Mouse (Mus musculus): ENCODE measurements at regions not wholly inside any gene's neighbourhood (a gene's known extent, or its start where the extent isn't known, plus 50 kb on each side); places are given as distances from the start of the nearest gene placed in this dataset.

DNA sequence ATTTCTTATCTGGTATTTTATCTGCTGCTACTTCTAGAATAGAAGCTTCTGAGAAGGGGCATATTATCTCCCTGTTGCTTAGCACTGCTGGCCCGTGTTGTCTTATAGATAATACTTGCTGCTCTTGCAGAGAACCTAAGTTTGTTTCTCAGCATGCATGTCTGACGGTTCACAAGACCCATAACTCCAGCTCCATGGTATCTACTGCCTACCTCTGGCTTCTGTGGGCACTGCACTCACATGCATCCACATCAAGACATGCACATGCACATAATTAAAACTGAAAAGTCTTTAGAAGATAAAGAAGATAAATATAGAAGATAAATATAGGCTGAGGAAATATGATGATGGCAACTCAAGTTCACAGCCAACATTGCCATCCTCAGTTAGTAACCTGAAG is 667.8 kb upstream of the Tmem132c start:
- DNase-seq (ENCODE audit: low spot score): no peak

DNA sequence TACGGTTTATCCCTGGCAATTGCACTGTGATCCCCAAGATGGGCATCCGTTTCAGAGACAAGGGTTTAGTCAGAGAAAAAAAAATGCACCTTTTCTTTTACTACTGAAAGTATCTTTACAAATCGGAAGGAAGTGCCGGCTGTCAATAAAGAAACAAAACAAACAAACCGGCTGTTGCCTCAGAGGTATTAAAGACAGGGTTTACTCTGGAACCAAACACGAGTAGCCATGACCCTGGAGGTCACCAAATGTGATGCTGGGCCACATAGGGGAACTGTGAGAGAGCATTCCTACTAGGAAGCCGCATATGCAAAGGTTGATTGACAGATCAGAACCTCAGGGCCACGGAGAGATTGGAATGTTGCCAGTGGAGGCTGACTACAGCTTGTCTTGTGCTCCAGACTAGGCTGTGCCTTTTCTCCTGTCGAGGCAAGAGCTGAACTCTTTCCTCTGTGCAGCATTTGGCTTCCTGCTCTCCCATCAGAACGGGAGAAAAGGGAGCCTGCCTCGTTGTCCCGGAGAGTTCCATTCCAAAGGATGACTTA is 643.8 kb upstream of the Tmem132c start:
- peak; percentile 37 for DNase-seq (ENCODE audit: low spot score)

DNA sequence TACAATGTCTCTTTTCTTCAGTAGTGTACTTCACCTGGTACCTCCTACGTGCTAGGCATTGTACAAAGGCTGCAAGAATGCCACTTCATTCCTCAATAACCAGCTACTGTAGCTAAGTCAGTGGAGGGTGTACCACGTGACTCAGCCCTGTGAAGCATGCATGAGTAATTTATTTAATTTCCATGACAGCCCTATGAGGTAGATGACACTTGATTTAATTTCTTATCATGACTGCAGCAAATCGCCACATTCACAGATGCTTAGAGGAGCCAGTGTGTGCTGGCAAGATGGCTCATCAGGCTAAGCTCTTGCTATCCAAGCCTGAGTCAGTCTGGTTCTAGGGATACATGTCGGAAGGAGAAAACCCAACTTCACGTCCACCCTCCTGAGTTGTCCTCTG is 642.0 kb upstream of the Tmem132c start:
- DNase-seq (ENCODE audit: low spot score): no peak

DNA sequence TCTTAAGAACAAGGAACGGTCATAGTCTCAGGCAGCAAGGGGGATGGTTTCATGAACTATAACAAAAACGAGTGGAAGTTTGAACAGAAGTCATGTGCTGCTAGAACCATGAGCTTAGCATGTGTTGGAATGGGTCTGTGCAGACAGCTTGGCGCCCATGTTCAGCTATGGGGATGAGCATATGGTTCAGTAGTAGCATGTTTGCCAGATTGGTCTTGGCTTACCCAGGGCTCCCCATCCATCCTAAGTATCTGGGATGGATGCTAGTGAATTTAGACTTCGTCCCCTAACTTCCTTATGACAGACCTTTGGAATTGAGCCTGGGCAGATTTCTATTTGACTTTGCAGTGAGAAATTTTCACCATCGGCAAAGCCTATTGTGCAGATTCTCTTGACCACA is 634.9 kb upstream of the Tmem132c start:
- DNase-seq (ENCODE audit: low spot score): no peak

DNA sequence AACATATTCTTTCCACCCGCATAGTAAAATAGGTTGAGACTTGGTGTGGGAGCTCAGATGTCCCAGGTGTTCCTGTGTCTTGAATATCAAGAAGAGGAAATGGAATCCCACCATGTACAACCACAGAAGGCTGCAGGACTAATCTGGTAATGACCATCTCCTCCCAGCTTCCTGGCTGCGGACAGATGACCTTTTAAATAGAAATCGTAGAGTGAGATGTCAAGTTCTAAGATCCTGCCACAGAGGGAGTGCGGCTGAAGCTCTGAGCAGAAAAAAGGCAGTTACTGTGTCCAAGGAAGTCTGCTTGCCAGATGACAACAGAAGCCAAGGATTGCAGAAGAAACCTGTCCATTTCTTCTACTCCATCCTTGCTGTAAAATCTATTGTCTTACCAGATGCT is 629.0 kb upstream of the Tmem132c start:
- no peak for DNase-seq (ENCODE audit: low spot score)

DNA sequence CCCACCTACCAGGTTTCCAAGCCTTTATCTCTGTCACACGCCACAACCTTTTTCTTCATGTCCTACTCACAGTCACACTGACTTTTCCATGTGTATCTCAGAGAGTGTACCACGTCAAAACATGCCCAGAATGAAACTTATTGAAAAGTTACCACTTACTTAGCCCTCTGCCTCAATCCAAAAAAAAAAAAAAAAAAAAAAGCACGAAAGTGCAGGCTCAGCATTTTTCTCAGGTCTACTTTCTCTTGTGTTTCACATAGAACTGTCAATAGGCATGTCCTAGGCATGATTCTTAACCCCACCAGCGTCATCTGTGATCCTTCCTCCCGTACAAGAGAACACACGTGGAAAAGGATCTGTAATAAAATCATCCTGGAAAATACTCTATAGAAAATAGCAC is 619.1 kb upstream of the Tmem132c start:
- DNase-seq (ENCODE audit: low spot score): no peak

DNA sequence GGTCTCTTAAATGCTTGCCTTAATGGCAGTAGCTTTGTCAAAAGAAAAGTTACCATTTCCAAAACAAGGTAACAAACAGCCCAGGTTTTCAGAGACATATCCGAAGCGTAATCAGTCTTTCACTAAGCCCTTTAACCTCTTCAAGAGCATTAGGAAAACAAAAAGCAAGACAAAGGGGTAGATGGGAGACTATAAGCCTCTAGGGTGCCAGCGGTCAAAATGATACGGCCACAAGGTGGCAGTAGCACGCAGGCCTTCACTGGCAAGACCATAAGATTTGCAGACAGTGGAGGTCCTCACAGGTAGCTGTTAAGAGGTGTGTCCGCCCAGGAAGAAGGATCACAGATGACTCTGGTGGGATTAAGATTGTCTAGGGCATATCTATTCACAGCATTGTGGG is 618.4 kb upstream of the Tmem132c start:
- DNase-seq (ENCODE audit: low spot score): peak; percentile 69

DNA sequence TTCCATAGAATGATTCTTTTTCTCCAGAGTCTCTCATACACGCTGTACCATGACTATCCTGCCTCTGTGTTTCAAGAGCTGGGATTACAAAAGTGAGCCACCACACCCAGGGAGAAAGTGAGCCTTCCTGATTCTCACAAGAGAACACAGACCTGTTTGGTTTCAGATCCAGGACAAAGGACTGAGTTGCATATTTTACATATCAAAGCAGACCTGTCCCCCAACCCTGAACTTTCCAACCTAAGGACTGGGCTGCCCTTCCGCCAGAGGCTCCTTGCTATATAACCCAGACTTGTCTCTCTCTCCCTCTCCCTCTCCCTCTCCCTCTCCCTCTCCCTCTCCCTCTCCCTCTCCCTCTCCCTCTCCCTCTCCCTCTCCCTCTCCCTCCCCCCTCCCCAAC is 611.8 kb upstream of the Tmem132c start:
- DNase-seq (ENCODE audit: low spot score): no peak

DNA sequence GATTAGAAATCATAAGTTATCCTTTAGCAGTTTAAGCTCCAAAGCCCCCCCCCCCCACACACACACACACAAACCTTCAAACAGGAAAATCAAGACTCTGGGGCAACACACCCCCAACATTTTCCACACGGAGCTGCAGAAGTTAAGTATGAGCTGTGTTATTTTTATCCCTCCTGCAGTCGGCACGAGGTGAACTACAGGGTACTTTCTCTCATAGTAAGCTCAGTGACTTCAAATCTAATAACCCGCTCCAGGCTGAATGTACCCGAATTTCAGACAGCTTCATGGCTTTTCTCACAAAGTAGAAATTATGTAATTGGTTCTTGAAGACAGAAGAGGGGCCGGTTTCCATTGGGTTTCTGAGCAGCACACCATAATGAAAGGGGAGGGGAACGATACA is 591.2 kb upstream of the Tmem132c start:
- DNase-seq (ENCODE audit: low spot score): no peak

DNA sequence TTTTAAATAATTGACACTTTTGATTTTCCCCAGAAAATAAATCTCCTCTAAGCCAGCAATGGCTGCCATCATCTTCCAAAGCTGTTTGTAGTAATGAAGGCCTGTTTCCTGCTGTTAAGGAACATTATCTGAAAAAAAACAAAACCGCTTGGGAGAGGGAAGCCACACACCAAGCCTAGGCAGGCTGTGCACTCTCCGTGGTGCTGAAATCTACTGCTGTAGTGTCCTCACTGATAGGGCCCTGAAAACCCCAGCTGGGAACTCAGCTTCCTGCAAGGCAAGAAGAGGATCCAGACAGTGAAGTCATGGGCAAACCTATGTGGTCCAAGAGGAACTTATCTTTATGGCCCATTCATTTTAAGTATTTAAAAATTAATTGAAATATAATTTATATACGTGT is 590.2 kb upstream of the Tmem132c start:
- DNase-seq (ENCODE audit: low spot score): peak; percentile 92

DNA sequence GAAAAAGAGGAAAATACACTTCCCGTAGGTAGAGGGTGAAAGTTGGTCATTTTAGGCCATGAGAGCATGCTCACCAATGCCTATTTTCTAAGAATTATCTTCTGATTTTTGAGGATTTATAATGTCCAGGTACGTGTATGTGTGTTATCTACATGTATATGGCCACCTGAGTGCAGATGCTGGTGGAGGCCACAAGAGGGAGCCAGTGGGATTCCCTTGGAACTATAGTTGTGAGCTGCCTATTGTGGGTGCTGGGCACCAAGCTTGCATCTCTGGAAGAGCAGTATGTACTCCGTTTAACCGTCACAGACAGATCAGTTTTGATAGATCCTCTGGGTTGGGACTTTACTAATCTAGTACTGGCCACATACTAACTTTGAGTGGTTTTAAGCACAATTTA is 579.0 kb upstream of the Tmem132c start:
- no peak for DNase-seq (ENCODE audit: low spot score)

DNA sequence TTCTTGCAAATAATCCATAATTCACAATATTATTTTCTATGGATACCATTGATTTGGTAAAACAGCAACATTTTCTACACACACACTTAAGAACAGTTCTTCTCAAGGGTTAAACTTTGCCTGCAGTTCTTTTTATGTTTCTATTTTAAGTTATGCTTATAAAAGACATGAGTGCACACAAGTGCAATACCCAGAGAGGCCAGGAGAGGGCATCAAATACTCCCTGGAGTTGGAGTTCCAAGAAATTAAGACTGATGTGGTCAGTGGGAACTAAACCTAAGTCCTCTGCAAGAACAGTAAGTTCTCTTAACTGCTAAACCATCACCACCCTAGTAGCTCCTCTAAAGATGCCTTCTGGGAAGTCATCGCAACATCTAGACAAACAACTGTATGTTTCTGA is 570.5 kb upstream of the Tmem132c start:
- peak; percentile 58 for DNase-seq (ENCODE audit: low spot score)

DNA sequence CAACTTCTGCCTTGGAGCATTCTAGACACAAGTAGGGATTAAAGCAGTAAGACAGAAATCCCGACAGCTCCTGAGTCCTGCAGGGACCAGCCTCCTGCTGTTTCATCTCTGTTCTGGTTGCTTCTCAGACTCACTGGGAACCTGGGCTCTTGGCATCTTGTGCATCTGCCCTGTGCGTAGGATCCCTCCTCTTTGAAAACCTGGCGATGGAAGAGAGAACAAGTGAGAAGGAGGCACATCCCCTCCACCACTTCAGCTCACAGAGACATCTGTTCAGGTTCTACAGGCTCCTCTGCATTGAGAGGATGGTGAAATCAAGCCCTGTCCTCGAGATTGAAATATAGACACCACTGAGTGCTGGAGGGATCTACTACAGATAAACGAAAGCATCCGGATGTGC is 561.3 kb upstream of the Tmem132c start:
- no peak for DNase-seq (ENCODE audit: low spot score)

DNA sequence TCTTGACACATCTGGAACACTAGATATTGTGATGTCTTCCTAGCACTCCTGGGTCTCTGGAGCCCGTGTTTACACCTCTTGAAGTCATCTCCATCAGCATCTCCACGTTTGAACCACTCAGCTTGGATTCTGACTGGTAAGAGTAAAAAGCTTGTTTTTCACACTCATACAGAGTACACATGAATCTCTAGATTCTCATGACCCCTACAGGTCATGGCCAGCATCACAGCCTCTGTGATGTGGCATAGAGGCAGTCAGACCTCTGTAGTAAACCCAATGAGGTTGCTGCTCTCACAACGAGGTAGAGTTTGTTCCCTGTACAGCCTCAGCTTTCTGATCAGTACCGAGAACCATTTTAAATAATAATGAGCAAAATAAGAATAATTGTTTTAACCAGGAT is 542.3 kb upstream of the Tmem132c start:
- peak; percentile 43 for DNase-seq (ENCODE audit: low spot score)

DNA sequence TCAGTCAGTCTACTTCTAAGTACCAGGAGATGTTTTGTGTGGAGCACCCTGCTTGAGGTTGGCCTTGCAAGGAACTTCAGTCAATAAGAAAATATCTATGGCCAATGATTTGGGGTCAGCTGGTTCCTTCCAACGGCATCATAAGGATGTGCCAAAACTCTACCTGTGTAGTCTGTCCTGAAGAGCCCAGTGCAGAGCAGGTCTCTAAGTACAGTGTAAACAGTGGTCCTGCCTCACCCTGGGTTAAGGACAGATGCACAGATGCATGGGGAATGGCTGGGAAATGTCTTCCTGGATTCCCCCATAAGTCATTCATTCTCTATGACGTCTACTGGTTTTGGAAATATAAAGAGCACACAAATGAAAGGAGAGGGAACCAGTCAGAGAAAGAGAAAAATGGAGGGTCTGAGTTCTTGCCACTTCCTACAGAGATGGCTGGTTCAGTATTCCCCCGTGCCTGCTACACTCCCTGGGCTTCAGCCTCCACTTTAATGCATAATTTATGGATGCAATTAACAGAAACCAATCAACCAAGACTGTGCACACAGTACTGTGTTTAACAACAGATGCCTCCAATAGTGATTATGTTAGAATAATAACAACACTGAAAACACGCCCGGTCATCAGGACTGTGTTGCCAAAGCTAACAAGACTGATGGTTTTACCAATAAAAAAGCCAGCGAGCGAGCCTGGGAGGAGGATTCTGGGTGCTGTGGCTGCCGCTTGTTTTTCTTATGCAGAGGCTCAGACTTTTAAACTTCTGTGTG is 537.9 kb upstream of the Tmem132c start:
- DNase-seq (ENCODE audit: low spot score): no peak

DNA sequence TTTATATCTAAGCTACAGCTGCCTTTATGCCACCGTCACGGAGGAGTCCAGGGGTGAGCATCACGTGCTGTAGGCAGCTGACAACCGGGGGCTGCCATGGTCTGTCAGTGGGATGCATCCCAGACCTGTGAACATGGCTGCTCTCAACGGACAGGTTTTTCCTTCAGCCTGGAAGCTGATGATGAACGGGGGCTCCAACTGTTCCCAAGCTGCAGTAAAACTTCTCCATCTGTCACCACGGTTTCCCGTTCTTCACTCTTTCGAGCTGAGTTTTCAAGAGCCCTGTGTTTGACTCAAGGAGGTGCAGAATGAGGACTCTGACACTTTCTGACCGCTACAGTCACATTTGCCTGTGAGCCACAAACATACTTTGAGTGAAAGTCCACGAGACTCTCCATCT is 535.7 kb upstream of the Tmem132c start:
- no peak for DNase-seq (ENCODE audit: low spot score)

DNA sequence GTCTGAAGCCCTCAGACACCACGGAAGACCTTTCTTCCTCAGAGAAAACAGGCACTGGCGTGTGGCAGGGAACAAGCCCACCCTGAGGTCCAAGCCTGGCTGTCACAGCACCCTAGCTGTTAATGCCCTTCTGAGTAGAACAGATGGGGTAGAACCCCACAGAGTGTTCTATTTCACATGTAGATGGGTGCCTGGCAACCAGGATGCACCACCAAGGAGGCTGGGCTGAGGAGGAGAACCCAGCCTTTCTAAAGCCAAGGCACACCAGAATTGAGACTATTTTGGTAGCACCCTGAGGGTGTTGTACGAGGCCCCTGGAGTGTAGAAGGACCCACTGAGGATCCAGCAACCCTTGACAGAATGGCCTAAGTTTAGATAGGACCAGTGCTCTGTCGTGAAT is 534.9 kb upstream of the Tmem132c start:
- no peak for DNase-seq (ENCODE audit: low spot score)

DNA sequence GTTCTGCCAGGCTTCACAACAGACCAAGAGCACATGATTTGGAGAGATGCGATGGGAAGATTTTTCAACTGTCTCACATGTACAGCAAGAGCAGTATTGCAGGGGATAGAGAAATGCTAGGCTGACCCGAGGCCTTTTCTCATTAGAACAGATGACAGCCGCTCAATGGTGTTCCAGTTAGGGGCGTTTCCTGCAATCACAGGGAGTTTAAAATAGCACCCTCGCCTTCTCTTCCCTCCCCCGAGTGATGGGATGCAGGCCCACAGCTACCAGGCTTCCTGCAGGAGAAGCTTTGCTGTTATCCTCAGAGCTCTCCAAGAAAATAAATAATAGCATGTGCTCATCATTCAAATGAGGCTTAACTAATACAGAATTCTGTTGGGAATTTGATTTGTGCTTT is 526.9 kb upstream of the Tmem132c start:
- DNase-seq (ENCODE audit: low spot score): no peak

DNA sequence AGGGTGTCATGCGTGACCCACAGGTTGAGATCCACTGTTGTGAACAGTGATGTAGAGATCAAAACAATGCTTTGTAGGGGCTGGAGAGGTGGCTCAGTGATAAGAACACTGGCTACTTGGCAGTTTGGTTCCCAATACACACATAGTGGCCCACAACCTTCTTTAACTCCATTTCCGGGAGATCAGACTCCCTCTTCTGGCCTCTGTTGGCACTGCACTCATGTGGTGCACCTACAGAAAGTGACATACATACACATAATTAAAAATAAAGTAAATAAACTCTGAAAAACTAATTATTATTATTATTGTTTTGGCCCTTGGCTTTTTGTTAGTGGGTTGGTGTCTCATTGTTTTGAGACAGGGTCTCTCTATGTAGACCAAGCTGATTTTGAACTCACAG is 523.2 kb upstream of the Tmem132c start:
- no peak for DNase-seq (ENCODE audit: low spot score)

DNA sequence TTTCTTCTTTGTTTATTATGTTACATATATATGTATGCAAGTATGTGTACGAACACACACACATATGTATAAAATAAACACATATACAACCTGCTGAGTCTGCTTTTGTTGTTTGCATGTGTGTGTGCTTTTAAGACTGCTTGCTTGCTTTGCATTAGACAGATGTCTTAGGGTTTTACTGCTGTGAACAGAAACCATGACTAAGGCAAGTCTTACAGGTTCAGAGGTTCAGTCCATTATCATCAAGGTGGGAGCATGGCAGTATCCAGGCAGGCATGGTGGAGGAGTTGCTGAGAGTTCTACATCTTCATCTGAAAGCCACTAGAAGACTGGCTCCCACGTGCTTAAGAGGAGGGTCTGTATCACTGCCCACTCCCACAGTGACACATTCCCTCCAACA is 520.3 kb upstream of the Tmem132c start:
- no peak for DNase-seq (ENCODE audit: low spot score)

DNA sequence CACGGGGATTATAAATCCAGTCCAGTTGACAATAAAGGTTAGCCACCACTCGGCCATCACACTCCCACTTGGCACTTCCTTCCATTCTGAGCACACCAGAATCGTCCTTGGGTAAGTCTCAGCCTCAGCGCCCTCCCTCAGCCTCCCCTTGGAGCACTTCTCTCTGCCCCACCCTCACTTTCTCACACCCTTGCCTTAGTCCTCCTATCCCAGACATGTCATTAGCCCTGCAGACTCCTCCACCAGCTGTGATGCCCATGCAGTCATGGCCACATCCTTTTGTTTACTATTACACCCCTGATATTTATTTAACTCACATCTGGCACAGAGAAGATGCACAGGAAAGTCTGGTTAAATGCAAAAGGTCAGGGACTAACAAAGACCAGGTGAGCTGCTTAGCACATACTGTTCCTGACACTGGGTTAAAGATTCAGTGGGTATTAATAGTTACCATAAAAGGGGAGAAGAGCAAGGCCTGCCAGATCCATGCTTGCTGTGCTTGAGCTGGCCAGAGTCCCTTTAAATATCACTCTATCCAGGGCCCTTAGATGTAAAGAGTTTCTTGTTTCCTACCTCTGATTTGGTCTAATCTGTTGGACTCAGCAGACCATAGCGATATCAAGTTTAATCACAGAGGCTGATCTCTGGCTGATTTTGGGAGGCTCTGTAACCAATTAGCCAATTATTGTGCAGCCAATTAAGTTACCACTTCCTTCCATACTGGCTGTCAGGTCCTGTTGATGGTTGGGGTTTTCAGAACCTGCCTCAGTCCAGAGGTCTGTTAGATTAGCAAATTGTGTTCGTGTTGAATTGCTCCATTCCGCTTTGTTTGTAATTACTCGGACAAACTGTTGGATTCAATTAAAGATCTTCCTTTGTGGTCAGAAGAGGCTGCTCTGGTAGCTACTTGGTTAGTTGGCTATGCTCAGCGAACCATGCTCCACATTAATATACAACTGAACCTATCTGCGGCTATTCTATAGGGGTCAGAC is 518.0 kb upstream of the Tmem132c start:
- no peak for DNase-seq (ENCODE audit: low spot score)

DNA sequence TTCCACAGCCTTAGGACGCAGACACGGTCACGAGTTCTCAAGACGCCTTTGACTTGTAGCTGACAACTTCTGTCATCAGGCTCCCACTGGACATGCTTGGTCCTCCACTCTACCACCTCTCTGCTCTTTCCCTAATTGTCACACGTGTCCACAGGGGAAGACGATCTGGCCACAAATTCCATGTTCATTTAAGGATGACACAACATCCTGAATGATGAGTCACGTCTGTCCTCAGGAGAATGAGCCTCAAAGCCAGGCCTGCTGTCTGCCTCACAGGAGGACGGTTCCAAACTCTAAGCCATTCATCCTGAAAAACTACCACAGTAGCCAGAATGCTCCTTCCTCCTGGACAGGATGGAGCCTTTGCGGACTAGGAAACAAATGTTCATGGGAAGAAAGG is 517.3 kb upstream of the Tmem132c start:
- DNase-seq (ENCODE audit: low spot score): no peak

DNA sequence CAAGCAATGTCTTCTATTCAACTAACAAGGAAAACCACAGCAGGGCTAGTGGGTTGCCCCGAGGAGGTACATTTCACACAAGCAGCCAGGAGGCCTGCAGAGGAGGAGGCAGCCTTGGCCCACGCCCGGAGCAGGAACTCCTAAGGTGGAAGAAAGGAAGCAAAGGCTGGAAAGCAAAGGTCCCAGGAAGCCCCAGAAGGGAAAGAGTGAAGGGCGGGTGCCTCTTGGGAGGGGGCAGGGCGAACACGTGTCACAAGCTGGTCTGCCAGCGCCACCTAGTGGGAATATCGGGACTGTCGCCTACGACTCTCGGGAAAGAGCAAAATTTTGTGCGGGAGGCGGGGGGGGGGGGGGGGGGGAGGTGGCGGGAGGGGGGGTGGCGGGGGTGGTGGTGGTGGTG is 508.1 kb upstream of the Tmem132c start:
- DNase-seq (ENCODE audit: low spot score): peak; percentile 88
